Mouse (Mus musculus): ENCODE results near the gene Serpinb9d.

GRCm38 (mm10) chr13:33159642-33160041, 33.1 kb upstream of the Serpinb9d start, which contains the start of gene Serpinb9c:
- TF ChIP-seq ZNF384 (IDR thresholded peaks at IDR 0.05; ENCODE audit: low read depth, low read length) = no peak
- no peak for TF ChIP-seq CHD2 (IDR thresholded peaks at IDR 0.05; ENCODE audit: low read depth, low read length)
- no peak for TF ChIP-seq MAFK (IDR thresholded peaks at IDR 0.05; ENCODE audit: insufficient read depth, low read depth, low read length)

Measured in ES-E14 (cell line).